Mouse (Mus musculus): ENCODE measurements at regions not wholly inside any gene's neighbourhood (a gene's known extent, or its start where the extent isn't known, plus 50 kb on each side); places are given as distances from the start of the nearest gene placed in this dataset.

DNA sequence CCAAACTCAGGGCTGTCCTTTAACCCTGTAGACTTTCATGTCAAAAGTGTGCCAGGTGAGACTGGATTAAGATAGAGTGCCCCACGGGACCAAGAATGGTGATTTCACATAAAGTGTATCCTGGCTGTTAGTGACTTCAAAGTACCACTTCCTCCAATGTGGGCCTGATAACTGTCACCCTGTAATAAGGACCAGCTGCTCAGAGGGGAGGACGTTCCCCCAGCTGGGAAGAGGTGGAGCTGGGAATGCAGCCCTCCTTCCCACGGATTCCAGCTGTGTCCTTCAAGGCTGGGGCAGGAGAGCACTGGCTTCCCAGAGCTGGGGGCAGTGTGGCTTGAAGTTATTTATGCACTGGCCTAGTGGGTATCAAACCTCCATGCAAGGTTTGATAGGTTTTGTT lies 89.7 kb upstream of the Kcng1 start:
- Histone ChIP-seq H3K36me3 (ENCODE audit: control insufficient read depth, insufficient read depth, low read length) (no peaks in the 10 kb centered on the region), H3K4me3 (no peak overlapping the region), H3K79me2 (replicated peaks; ENCODE audit: control insufficient read depth, insufficient read depth, low read length) (no peaks in the 10 kb centered on the region), H3K9ac (ENCODE audit: low read depth, low read length) (no peak overlapping the region), H3K27ac (no peak overlapping the region), H3K4me1 (ENCODE audit: control insufficient read depth, insufficient read depth, low read length) (no peaks in the 10 kb centered on the region), H3K27me3 (ENCODE audit: control insufficient read depth, insufficient read depth, low read length) (no peaks in the 10 kb centered on the region)
- intact Hi-C loops (cut with DNase I): no loop called here
- no peak for TF ChIP-seq CTCF (IDR thresholded peaks at IDR 0.05)
- no peak for TF ChIP-seq POLR2A (IDR thresholded peaks at IDR 0.05; ENCODE audit: insufficient read depth, low read depth, low read length)
- TF ChIP-seq EP300 (IDR thresholded peaks at IDR 0.05; ENCODE audit: insufficient read depth, low read depth, low read length): no peak
- 22% methylated on average over 3 of the region's 3 CpGs for WGBS
- DNase-seq: no peak

GRCm38 (mm10) chr2:168359200-168359599 lies 77.7 kb upstream of the Kcng1 start:
- no peak overlapping the region for H3K9ac ChIP-seq (ENCODE audit: low read depth, low read length)
- no peaks in the 10 kb centered on the region for H3K4me1 ChIP-seq (ENCODE audit: control insufficient read depth, insufficient read depth, low read length)
- H3K27ac ChIP-seq: no peak overlapping the region
- no peaks in the 10 kb centered on the region for H3K27me3 ChIP-seq (ENCODE audit: control insufficient read depth, insufficient read depth, low read length)
- H3K79me2 ChIP-seq (replicated peaks; ENCODE audit: control insufficient read depth, insufficient read depth, low read length): no peaks in the 10 kb centered on the region
- H3K4me3 ChIP-seq: no peak overlapping the region
- no peak for DNase-seq
- intact Hi-C loops (cut with DNase I): no loop called here
- no peaks in the 10 kb centered on the region for H3K36me3 ChIP-seq (ENCODE audit: control insufficient read depth, insufficient read depth, low read length)
- WGBS: 46% methylated on average over 8 of the region's 8 CpGs
- TF ChIP-seq POLR2A (IDR thresholded peaks at IDR 0.05; ENCODE audit: insufficient read depth, low read depth, low read length) (no peak), EP300 (IDR thresholded peaks at IDR 0.05; ENCODE audit: insufficient read depth, low read depth, low read length) (no peak), CTCF (IDR thresholded peaks at IDR 0.05) (no peak)

GRCm38 (mm10) chr2:168358551-168358950 lies 77.0 kb upstream of the Kcng1 start:
- Histone ChIP-seq H3K27me3 (ENCODE audit: control insufficient read depth, insufficient read depth, low read length) (no peaks in the 10 kb centered on the region), H3K79me2 (replicated peaks; ENCODE audit: control insufficient read depth, insufficient read depth, low read length) (no peaks in the 10 kb centered on the region), H3K4me1 (ENCODE audit: control insufficient read depth, insufficient read depth, low read length) (no peaks in the 10 kb centered on the region), H3K9ac (ENCODE audit: low read depth, low read length) (no peak overlapping the region), H3K27ac (no peak overlapping the region), H3K36me3 (ENCODE audit: control insufficient read depth, insufficient read depth, low read length) (no peaks in the 10 kb centered on the region), H3K4me3 (no peak overlapping the region)
- DNase-seq: no peak
- intact Hi-C loops (cut with DNase I): no loop called here
- TF ChIP-seq POLR2A (IDR thresholded peaks at IDR 0.05; ENCODE audit: insufficient read depth, low read depth, low read length) (no peak), EP300 (IDR thresholded peaks at IDR 0.05; ENCODE audit: insufficient read depth, low read depth, low read length) (no peak), CTCF (IDR thresholded peaks at IDR 0.05) (no peak)
- WGBS: 52% methylated on average over 6 of the region's 6 CpGs

GRCm38 (mm10) chr2:168357815-168358214 lies 76.3 kb upstream of the Kcng1 start:
- H3K4me3 ChIP-seq: no peak overlapping the region
- H3K4me1 ChIP-seq (ENCODE audit: control insufficient read depth, insufficient read depth, low read length): no peaks in the 10 kb centered on the region
- no peaks in the 10 kb centered on the region for H3K36me3 ChIP-seq (ENCODE audit: control insufficient read depth, insufficient read depth, low read length)
- no peak overlapping the region for H3K9ac ChIP-seq (ENCODE audit: low read depth, low read length)
- H3K27ac ChIP-seq: no peak overlapping the region
- 82% methylated on average over 6 of the region's 6 CpGs for WGBS
- no peaks in the 10 kb centered on the region for H3K79me2 ChIP-seq (replicated peaks; ENCODE audit: control insufficient read depth, insufficient read depth, low read length)
- no peak for TF ChIP-seq CTCF (IDR thresholded peaks at IDR 0.05)
- TF ChIP-seq POLR2A (IDR thresholded peaks at IDR 0.05; ENCODE audit: insufficient read depth, low read depth, low read length): no peak
- TF ChIP-seq EP300 (IDR thresholded peaks at IDR 0.05; ENCODE audit: insufficient read depth, low read depth, low read length): no peak
- no peaks in the 10 kb centered on the region for H3K27me3 ChIP-seq (ENCODE audit: control insufficient read depth, insufficient read depth, low read length)
- no peak for DNase-seq
- intact Hi-C loops (cut with DNase I): no loop called here

DNA sequence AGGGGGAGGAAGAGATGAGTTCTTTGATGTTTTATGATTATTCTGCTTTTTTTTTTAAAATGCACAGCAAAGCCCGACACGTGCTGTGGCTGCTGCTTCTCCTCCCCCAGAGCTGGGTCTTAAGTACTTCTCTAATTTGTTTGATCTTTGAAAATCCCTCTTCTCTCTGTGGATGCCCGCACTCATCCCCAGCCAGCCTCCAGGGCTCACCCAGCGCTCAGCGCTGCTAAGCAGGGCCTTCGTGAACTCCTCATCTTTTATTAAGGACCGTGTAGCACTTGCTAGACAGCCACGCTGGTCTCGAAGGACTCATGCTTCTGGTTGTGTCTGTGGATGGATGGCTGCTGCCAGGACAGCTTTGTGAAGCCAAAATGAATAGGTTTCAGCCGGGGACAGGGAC lies 72.9 kb upstream of the Kcng1 start:
- intact Hi-C loops (cut with DNase I): no loop called here
- DNase-seq: no peak
- TF ChIP-seq EP300 (IDR thresholded peaks at IDR 0.05; ENCODE audit: insufficient read depth, low read depth, low read length) (no peak), POLR2A (IDR thresholded peaks at IDR 0.05; ENCODE audit: insufficient read depth, low read depth, low read length) (no peak), CTCF (IDR thresholded peaks at IDR 0.05) (no peak)
- no peaks in the 10 kb centered on the region for H3K36me3 ChIP-seq (ENCODE audit: control insufficient read depth, insufficient read depth, low read length)
- H3K4me1 ChIP-seq (ENCODE audit: control insufficient read depth, insufficient read depth, low read length): no peaks in the 10 kb centered on the region
- 67% methylated on average over 10 of the region's 10 CpGs for WGBS
- no peaks in the 10 kb centered on the region for H3K79me2 ChIP-seq (replicated peaks; ENCODE audit: control insufficient read depth, insufficient read depth, low read length)
- H3K27ac ChIP-seq: no peak overlapping the region
- no peaks in the 10 kb centered on the region for H3K27me3 ChIP-seq (ENCODE audit: control insufficient read depth, insufficient read depth, low read length)
- no peak overlapping the region for H3K4me3 ChIP-seq
- no peak overlapping the region for H3K9ac ChIP-seq (ENCODE audit: low read depth, low read length)

GRCm38 (mm10) chr2:168352626-168353025 lies 71.1 kb upstream of the Kcng1 start:
- no peaks in the 10 kb centered on the region for H3K79me2 ChIP-seq (replicated peaks; ENCODE audit: control insufficient read depth, insufficient read depth, low read length)
- no peak overlapping the region for H3K27ac ChIP-seq
- no peak overlapping the region for H3K4me3 ChIP-seq
- no peak for DNase-seq
- no peaks in the 10 kb centered on the region for H3K36me3 ChIP-seq (ENCODE audit: control insufficient read depth, insufficient read depth, low read length)
- H3K27me3 ChIP-seq (ENCODE audit: control insufficient read depth, insufficient read depth, low read length): no peaks in the 10 kb centered on the region
- 72% methylated on average over 5 of the region's 5 CpGs for WGBS
- H3K9ac ChIP-seq (ENCODE audit: low read depth, low read length): no peak overlapping the region
- intact Hi-C loops (cut with DNase I): no loop called here
- no peaks in the 10 kb centered on the region for H3K4me1 ChIP-seq (ENCODE audit: control insufficient read depth, insufficient read depth, low read length)
- no peak for TF ChIP-seq CTCF (IDR thresholded peaks at IDR 0.05)
- no peak for TF ChIP-seq POLR2A (IDR thresholded peaks at IDR 0.05; ENCODE audit: insufficient read depth, low read depth, low read length)
- TF ChIP-seq EP300 (IDR thresholded peaks at IDR 0.05; ENCODE audit: insufficient read depth, low read depth, low read length): no peak
